Mouse (Mus musculus) myocyte (in vitro differentiated cells): ENCODE measurements around the gene Olfr204. TPM values are rescaled to one million over a fixed set of nuclear protein-coding genes. Genes with fewer than 3 reads are reported as not detected.

ENCODE experiments used
- polyA plus RNA-seq: library from polyadenylated mRNA; unstranded; fragments of >200 nt; fragmentation: generic; extraction: Trizol; gene quantifications from one replicate; pipeline ENCODE4 v1.2.1, GENCODE M21; 2012; ENCODE audit warnings: missing spikeins

Gene Olfr204
- polyA plus RNA-seq, 1 experiment, result not detected

Other genes with a start within 250 kb of the Olfr204 start
- gene Olfr190, start 240.2 kb downstream of the Olfr204 start, polyA plus RNA-seq, result not detected
- not detected for gene Olfr191, start 228.4 kb downstream of the Olfr204 start, polyA plus RNA-seq
- gene Olfr193, start 206.4 kb downstream of the Olfr204 start, polyA plus RNA-seq, result not detected
- not detected for gene Olfr194, start 197.2 kb downstream of the Olfr204 start, polyA plus RNA-seq
- gene Olfr195, start 171.2 kb downstream of the Olfr204 start, polyA plus RNA-seq, result not detected
- not detected for gene Olfr196, start 147.8 kb downstream of the Olfr204 start, polyA plus RNA-seq
- not detected for gene Olfr198, start 114.7 kb downstream of the Olfr204 start, polyA plus RNA-seq
- gene Olfr199, start 98.5 kb downstream of the Olfr204 start, polyA plus RNA-seq, result not detected
- gene Olfr201, start 45.6 kb downstream of the Olfr204 start, polyA plus RNA-seq, result not detected
- gene Olfr202, start 31.5 kb downstream of the Olfr204 start, polyA plus RNA-seq, result not detected
- not detected for gene Olfr203, start 19.4 kb downstream of the Olfr204 start, polyA plus RNA-seq
- not detected for gene Olfr205, start 12.9 kb upstream of the Olfr204 start, polyA plus RNA-seq
- gene Olfr206, start 31.0 kb upstream of the Olfr204 start, polyA plus RNA-seq, result not detected
- gene Olfr209, start 45.7 kb upstream of the Olfr204 start, polyA plus RNA-seq, result not detected
- not detected for gene Gabrr3, start 89.1 kb upstream of the Olfr204 start, polyA plus RNA-seq
- gene Riox2, start 153.5 kb upstream of the Olfr204 start, polyA plus RNA-seq, result 20.8 TPM